Mouse (Mus musculus) lung, postnatal 0 days (tissue): ENCODE results near the gene Cyb5d1. TPM values are rescaled to one million over a fixed set of nuclear protein-coding genes. Genes with fewer than 3 reads are reported as not detected.

Source experiments
- ATAC-seq: fragments of 200-750 bp; cut with Nextera tagmentation; 2 replicates; pipeline ENCODE4 v1.8.0; 2017; ENCODE audit warnings: moderate library complexity
- DNase-seq: peaks from one replicate; pipeline ENCODE4 v3.0.0-alpha.2; 2016; ENCODE audit warnings: low spot score
- H3K27ac ChIP-seq: fragments of 300-500 bp; sonication (generic); 2 replicates; pipeline ENCODE4 v1.5.1; 2014; ENCODE audit warnings: antibody characterized with exemption, mild to moderate bottlenecking, low read length, mixed read lengths
- H3K27me3 ChIP-seq: fragments of 300-500 bp; sonication (generic); replicated peaks from 2 replicates; pipeline ENCODE4 v1.6.1; 2014; ENCODE audit warnings: low read length, mixed read lengths; ENCODE audit not compliant: insufficient read depth
- H3K36me3 ChIP-seq: fragments of 300-500 bp; sonication (generic); 2 replicates; pipeline ENCODE4 v1.6.1; 2014; ENCODE audit warnings: low read length, mixed read lengths; ENCODE audit not compliant: insufficient read depth
- H3K4me1 ChIP-seq: fragments of 300-500 bp; sonication (generic); 2 replicates; pipeline ENCODE4 v1.6.1; 2014; ENCODE audit warnings: antibody characterized with exemption, low read depth, low read length, mixed read lengths; ENCODE audit not compliant: insufficient read depth
- H3K4me2 ChIP-seq: fragments of 300-500 bp; sonication (generic); replicated peaks from 2 replicates; pipeline ENCODE4 v1.6.1; 2014; ENCODE audit warnings: low read depth, mild to moderate bottlenecking, low read length, moderate library complexity, mixed read lengths
- H3K4me3 ChIP-seq: fragments of 300-500 bp; sonication (generic); 2 replicates; pipeline ENCODE4 v1.5.1; 2014; ENCODE audit warnings: low read depth, low read length
- H3K9ac ChIP-seq: fragments of 300-500 bp; sonication (generic); replicated peaks from 2 replicates; pipeline ENCODE4 v1.6.1; 2014; ENCODE audit warnings: low read depth, mild to moderate bottlenecking
- H3K9me3 ChIP-seq: fragments of 300-500 bp; sonication (generic); 2 replicates; pipeline ENCODE4 v1.6.1; 2016; ENCODE audit warnings: low read length, mixed read lengths
- CTCF ChIP-seq: IDR thresholded peaks from 2 replicates; pipeline ENCODE4 v1.5.1; 2016; ENCODE audit warnings: antibody characterized with exemption, mild to moderate bottlenecking
- EP300 ChIP-seq: IDR thresholded peaks from 2 replicates; pipeline ENCODE4 v1.6.1; 2016; ENCODE audit warnings: antibody characterized with exemption, mild to moderate bottlenecking, control low read depth
- WGBS: fragments of 180-500 bp; shearing (Covaris S2); extraction: QIAGEN DNeasy Blood & Tissue Kit; methylation state at CpG from one replicate; pipeline ENCODE4 v1.1.7; 2014; 5-methylcytosine and 5-hydroxymethylcytosine counted together
- polyA plus RNA-seq: library from polyadenylated mRNA; unstranded; fragments of >200 nt; fragmentation: Nextera tagmentation; extraction: Ambion mirVana; gene quantifications from 2 replicates; pipeline ENCODE4 v1.2.1, GENCODE M21; 2015

The Cyb5d1 gene
- polyA plus RNA-seq, 1 experiment from 2014 or later = 16.3 TPM

- TF ChIP-seq CTCF (no peak), EP300 (peak; percentile 84)
- peak overlapping the region; percentile 76 for H3K9ac ChIP-seq
- no peaks in the 10 kb centered on the region for H3K36me3 ChIP-seq
- H3K4me2 ChIP-seq = peak overlapping the region; percentile 96
- H3K27ac ChIP-seq = peak overlapping the region; percentile 98
- ATAC-seq = peak; percentile 66
- DNase-seq = peak; percentile 99
- under 1% methylated on average over 39 of the region's 39 CpGs for WGBS
- H3K4me1 ChIP-seq = peaks cover 22% of the 10 kb centered on the region
- H3K9me3 ChIP-seq = no peaks in the 10 kb centered on the region
- peak overlapping the region; percentile 51 for H3K4me3 ChIP-seq
- H3K27me3 ChIP-seq = no peaks in the 10 kb centered on the region
These were observed 22.3 kb upstream of the Cyb5d1 start for GRCm38 (mm10) chr11:69417449-69418384.

DNA sequence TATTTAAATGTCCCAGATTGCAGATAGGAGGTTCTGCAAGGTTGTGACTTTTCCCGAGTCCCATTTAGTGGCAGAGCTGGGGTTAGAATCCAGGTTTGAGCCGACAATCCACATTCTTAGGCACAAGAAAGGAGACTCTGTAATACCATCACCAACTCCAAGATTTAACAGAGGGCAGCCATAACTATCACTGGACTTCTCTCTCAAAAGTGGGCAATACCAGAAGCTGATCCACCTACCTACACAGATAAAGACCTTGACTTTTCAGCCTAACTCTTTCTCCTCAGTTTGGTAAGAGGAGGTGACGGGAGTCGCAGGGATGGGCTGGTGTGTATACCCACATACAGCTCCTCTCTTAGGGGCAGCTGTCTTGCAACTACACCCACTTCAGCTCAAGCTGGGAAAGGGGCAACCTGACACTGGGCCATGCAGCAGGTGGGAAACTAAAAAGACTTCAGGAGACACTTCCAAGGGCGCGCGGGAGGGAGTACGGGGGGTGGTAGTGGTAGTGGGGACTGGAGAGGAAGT is 21.6 kb upstream of the Cyb5d1 start:
- ATAC-seq = no peak
- peak overlapping the region; percentile 98 for H3K27ac ChIP-seq
- DNase-seq = no peak
- peak overlapping the region; percentile 51 for H3K4me3 ChIP-seq
- peak overlapping the region; percentile 96 for H3K4me2 ChIP-seq
- H3K9me3 ChIP-seq = no peaks in the 10 kb centered on the region
- TF ChIP-seq EP300 (no peak), CTCF (no peak)
- H3K27me3 ChIP-seq = no peaks in the 10 kb centered on the region
- WGBS = 8% methylated on average over 8 of the region's 8 CpGs
- peaks cover 30% of the 10 kb centered on the region for H3K4me1 ChIP-seq
- H3K9ac ChIP-seq = peak overlapping the region; percentile 32; the same call in 1 of the 2 replicates
- H3K36me3 ChIP-seq = no peaks in the 10 kb centered on the region

DNA sequence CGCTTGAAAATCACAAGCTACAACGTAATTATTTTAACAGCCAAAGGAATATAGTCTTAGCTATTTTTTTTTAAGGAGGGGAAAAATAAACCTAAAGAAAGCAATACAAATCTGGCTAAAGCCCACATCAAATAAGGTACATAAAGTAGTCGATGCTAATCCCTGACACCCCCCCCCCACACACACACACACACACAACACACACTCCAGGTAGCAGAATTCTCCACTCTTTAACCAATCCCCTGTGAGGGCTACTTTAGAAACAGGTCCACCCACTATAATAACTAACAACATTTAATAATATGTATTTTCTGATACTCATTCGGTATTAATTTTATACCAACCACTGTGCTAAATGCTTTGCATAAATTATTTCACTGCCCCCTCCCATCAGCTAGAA is 21.1 kb upstream of the Cyb5d1 start:
- Histone ChIP-seq H3K4me2 (peak overlapping the region; percentile 96), H3K27ac (peak overlapping the region; percentile 98), H3K4me1 (peaks cover 32% of the 10 kb centered on the region), H3K9me3 (no peaks in the 10 kb centered on the region), H3K9ac (no peak overlapping the region), H3K4me3 (peak overlapping the region; percentile 51), H3K27me3 (no peaks in the 10 kb centered on the region), H3K36me3 (no peaks in the 10 kb centered on the region)
- ATAC-seq = no peak
- WGBS = 3% methylated on average over 4 of the region's 4 CpGs
- TF ChIP-seq CTCF (no peak), EP300 (no peak)
- DNase-seq = peak; percentile 8

- peak overlapping the region; percentile 96 for H3K4me2 ChIP-seq
- H3K9ac ChIP-seq = peak overlapping the region; percentile 56
- H3K36me3 ChIP-seq = no peaks in the 10 kb centered on the region
- ATAC-seq (no peak), DNase-seq (peak; percentile 85)
- WGBS = under 1% methylated on average over 11 of the region's 25 CpGs
- H3K4me1 ChIP-seq = peaks cover 32% of the 10 kb centered on the region
- no peaks in the 10 kb centered on the region for H3K9me3 ChIP-seq
- TF ChIP-seq EP300 (no peak), CTCF (no peak)
- no peaks in the 10 kb centered on the region for H3K27me3 ChIP-seq
- H3K4me3 ChIP-seq = peak overlapping the region; percentile 51
- peak overlapping the region; percentile 98 for H3K27ac ChIP-seq
These were observed 20.4 kb upstream of the Cyb5d1 start for GRCm38 (mm10) chr11:69415668-69416451.

DNA sequence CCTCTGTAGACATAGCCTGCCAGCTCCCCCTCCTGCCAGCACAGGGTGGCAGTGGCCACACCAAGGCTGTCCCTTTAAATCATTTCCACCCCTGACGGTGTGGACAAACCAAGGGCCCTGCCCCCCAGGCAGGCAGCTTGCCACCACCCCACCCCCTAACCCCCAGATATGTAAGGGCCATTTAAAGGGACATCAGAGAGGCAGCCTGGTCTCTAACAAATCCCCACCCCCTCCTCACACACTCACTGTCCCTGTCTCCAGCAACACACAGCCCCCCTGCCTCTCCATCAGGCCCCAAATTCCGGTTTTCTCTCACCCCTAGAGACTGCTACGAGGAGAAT is 19.9 kb upstream of the Cyb5d1 start:
- WGBS = 0% methylated on average over 3 of the region's 3 CpGs
- DNase-seq = peak; percentile 85
- Histone ChIP-seq H3K4me3 (peak overlapping the region; percentile 51), H3K9me3 (no peaks in the 10 kb centered on the region), H3K9ac (peak overlapping the region; percentile 56), H3K27ac (peak overlapping the region; percentile 98), H3K27me3 (no peaks in the 10 kb centered on the region), H3K4me1 (peaks cover 27% of the 10 kb centered on the region), H3K36me3 (no peaks in the 10 kb centered on the region), H3K4me2 (peak overlapping the region; percentile 96)
- TF ChIP-seq EP300 (no peak), CTCF (peak; percentile 55)
- ATAC-seq = peak; percentile 2; the same call in 1 of the 2 replicates
